Mouse (Mus musculus) brown adipose tissue, adult 24 weeks (tissue): ENCODE results near the gene Gm42420. TPM values are rescaled to one million over a fixed set of nuclear protein-coding genes. Genes with fewer than 3 reads are reported as not detected.
A peak's percentile ranks its signal among the peaks of the same experiment; 100 is the strongest.

Experiments
- H3K27ac ChIP-seq: fragments of 200-500 bp; replicated peaks from 2 replicates; pipeline ENCODE4 v1.5.1; 2012; ENCODE audit warnings: low read depth, mild to moderate bottlenecking, low read length
- H3K4me1 ChIP-seq: fragments of 200-500 bp; 2 replicates; pipeline ENCODE4 v1.6.1; 2012; ENCODE audit warnings: low read length, mixed read lengths; ENCODE audit not compliant: control insufficient read depth, insufficient read depth, insufficient read length
- H3K4me3 ChIP-seq: fragments of 200-500 bp; 2 replicates; pipeline ENCODE4 v1.5.1; 2012; ENCODE audit warnings: low read depth, mild to moderate bottlenecking, low read length, moderate library complexity; ENCODE audit not compliant: insufficient read depth
- polyA plus RNA-seq: library from polyadenylated mRNA; stranded (reverse); fragments of >200 nt; gene quantifications from 2 replicates; pipeline ENCODE4 v1.2.4, GENCODE M21; 2012; ENCODE audit not compliant: missing spikeins, insufficient read depth, insufficient read length

The Gm42420 gene
- polyA plus RNA-seq: not detected in 2 replicates

DNA sequence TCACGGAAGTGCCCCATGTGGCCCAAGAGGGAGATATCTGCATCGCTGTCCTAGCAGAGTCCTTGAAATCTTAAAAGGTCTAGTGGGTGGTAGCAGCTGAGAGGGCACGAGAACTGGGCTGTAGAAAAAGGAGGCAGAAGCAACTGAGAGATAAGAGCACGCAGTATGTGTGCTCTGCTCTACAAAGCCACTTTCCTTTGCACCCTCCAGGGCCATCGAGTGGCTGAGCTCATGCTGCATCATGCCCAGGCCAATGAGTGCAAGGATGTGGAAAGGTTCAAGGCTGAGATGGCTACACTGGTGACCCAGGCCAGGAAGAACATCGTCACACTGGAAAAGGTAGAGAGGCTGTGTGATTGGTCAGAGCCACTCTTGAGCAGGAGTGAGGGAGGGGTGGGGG is at the start of gene Gm42420:
Gene Gm42420 (plus strand): TSS at position 237 of the 400 bp plus-strand sequence.
- H3K27ac ChIP-seq: no peak within 1 kb of the TSS
- H3K4me3 ChIP-seq: no peak within 1 kb of the TSS
- H3K4me1 ChIP-seq: no peaks in the 10 kb centered on the region

DNA sequence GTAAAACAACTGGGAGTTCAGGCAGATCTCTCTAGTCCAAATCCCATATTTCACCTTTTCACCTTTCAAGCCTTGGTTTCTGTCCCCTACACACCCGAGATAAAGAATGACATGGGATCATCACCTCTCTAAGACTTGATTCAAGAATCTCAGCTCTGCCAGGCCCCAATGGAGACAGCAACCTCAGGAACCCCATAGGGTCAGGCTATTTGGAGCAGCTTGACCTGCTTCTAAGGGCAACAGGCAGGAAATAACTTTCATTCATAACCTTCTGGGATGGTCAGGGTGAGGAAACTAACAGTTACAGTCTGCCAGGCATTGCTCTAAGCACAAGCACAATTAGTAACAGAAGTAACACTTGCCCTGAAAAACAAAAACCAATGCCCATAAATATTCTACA is 48.9 kb upstream of the Gm42420 start:
- no peak overlapping the region for H3K4me3 ChIP-seq
- no peak overlapping the region for H3K27ac ChIP-seq
- H3K4me1 ChIP-seq: peaks cover 2% of the 10 kb centered on the region

DNA sequence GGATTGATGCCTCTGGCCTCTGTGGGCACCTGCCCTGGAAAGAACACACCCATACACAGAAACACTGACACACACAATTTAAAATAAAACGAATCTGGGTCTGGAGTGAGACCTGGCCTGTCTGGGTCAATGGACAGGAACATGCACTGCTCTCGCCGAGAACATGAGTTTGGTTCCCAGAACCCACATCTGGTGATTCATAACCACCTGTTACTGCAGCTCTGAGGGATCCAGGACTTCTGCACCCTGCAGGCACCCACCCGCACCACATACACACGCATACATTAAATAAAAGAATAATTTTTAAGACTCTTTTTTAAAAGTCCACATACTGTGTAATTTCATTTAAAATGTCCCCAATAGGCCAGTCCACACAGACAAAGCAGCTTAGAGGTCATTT is 48.3 kb upstream of the Gm42420 start:
- Histone ChIP-seq H3K4me3 (no peak overlapping the region), H3K27ac (no peak overlapping the region), H3K4me1 (peaks cover 2% of the 10 kb centered on the region)

DNA sequence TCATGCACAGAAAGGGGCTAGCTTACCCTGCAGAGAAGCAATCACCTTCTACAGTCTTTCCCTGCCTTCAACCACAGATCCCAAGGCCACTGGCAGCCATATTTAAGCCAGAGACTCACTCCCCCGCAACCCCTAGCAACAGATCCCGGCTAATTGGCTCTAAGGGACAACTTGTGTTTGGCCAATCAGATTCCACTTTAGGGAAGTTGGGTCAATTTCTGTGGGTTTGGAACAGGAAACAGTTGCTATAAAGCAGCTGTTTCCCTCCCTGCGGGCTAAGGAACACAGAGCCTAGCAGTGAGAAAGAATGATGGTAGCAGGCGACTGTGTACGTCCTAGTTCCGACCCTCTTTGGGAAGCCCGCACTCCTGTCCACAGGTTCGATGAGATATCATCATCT is 47.3 kb upstream of the Gm42420 start:
- peaks cover 7% of the 10 kb centered on the region for H3K4me1 ChIP-seq
- no peak overlapping the region for H3K27ac ChIP-seq
- H3K4me3 ChIP-seq: no peak overlapping the region

DNA sequence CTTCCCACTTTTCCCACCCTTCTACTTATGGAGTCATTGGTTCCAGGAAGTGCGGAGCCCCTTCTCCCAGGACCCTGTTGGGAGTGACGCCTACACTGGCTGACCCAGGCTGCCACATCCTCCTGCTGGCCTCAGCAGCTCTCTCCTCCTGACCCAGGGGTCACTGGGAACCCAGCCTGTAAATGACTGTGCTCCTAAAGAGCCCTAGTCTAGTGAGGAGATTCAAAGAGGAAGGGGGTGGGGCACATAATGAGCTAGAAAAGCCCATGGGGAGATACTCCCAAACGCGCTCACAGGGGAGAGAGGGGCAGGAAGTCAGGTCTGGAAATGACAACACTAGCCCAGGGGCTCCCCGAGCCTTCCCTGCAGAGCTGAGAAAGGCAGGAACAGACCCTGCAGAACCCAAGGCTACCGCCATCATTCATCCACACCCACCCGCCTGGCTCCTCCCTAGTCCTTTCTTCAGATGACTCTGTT is 45.8 kb upstream of the Gm42420 start:
- H3K4me1 ChIP-seq: peaks cover 7% of the 10 kb centered on the region
- no peak overlapping the region; the same call in 1 of the 2 replicates for H3K4me3 ChIP-seq
- H3K27ac ChIP-seq: peak overlapping the region; percentile 53

DNA sequence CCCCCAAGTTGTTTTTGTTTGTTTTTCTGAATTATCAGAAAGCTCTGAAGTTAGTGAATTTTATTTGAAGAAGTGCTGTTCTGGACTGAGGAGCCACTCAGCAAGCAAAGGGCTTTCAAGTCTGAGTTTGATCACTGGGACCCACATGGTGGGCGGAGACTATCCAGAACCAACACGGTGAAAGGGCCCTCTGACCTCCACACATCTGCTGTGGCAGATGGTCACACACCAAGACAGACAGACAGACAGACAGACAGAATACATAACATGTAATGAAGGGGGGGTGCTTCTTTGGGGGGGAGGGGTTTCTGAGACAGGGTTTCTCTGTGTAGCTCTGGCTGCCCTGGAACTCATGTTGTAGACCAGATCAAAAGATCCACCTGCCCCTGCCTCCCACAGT is 45.0 kb upstream of the Gm42420 start:
- Histone ChIP-seq H3K4me3 (no peak overlapping the region), H3K27ac (no peak overlapping the region), H3K4me1 (peaks cover 7% of the 10 kb centered on the region)

DNA sequence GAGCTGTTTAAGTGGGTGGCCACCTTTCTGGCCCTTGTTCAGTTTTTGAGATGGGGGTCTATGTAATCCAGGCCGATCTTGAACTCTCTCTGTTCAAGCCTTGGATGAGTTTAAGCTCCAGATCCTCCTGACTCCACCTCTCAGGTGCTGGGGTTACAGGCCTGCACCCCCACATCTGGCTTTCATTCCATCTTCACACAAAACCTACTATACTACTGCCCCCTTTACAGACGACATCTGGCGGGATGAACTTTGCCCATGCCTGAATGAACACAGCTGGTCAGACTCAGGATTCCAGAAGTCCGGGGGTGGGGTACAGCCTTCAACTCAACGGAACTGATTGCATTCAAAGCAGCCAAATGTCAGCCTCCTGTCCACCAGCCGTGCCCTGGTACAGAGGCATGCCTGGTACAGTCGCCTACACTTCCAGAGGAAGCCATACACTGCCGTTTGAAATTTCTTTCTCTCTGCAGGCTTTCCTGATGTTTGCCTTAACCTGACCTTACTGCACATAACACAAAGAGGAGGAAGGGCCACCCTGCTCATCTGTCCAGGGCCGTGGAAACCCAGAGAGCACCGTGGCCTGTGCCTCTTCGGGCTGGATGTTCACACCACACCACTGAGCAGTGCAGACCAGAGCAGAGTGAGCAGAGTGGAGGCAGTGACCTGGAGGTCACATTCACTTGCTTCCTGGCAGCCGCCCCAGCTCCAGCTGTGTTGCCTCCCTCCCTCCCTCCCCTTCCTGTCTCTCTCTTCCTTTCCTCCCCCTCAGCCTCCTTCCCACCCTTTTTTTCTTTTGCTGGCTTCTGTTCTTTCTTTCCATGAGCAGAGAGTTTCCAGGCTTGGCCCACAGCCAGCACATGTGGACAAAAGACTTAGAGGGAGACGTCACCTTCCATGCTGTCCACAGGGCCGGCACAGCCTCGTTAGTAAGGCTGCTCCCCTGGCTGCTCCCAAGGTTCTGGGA is 42.6 kb upstream of the Gm42420 start:
- Histone ChIP-seq H3K4me1 (peaks cover 5% of the 10 kb centered on the region; the same call in 1 of the 2 replicates), H3K4me3 (no peak overlapping the region), H3K27ac (peak overlapping the region; percentile 17; the same call in 1 of the 2 replicates)

DNA sequence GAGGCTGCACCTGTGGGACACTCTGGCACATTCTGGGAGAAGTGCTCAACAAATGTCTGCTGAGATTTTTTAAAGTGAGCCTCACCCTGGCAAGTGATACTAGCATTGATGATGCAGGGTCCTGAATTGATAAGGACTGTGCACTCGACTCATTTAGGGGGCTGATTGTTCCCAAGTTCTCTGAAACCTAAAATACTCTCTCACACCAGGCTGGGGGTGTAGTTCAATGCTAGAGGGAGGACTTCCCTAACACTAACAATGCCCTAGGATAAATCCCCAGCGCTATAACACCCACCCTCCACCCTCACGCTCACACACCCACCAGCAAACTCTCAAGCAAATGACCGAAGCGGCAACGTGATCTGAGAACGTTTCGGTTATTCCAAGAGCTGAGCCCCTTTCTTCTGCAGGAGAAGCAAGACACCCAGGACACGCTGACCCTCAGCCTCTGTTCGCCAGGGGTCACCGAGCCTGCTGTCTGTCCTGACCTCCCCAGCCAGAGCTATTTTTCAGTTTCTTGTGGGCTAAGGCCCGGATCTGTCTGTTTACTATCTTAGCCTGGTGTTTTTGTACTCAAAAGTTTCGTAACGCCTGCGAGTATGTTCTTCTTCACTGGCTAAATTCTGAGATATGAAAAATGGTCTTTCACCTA is 41.7 kb upstream of the Gm42420 start:
- Histone ChIP-seq H3K4me1 (peaks cover 5% of the 10 kb centered on the region; the same call in 1 of the 2 replicates), H3K27ac (peak overlapping the region; percentile 17), H3K4me3 (no peak overlapping the region)

DNA sequence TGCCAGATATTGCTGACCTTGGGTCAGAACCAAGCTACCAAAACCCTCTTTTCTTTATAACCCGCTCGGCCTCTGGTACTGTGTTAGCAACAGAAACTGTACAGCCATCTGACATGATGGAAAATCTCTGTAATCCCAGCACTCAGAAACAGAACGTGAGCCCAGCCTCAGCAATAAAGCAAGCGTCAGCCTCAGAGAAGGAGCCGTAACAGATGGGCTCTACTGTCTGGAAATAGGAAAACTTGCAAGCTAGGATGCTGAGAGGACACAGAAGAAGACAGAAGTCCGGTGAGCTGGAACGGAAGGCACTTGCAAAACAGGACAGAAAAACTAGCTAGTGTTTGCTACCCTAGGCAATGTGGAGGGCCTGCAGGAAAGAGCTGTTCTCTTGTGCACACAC is 40.1 kb upstream of the Gm42420 start:
- Histone ChIP-seq H3K27ac (no peak overlapping the region), H3K4me3 (no peak overlapping the region), H3K4me1 (peaks cover 5% of the 10 kb centered on the region; the same call in 1 of the 2 replicates)

DNA sequence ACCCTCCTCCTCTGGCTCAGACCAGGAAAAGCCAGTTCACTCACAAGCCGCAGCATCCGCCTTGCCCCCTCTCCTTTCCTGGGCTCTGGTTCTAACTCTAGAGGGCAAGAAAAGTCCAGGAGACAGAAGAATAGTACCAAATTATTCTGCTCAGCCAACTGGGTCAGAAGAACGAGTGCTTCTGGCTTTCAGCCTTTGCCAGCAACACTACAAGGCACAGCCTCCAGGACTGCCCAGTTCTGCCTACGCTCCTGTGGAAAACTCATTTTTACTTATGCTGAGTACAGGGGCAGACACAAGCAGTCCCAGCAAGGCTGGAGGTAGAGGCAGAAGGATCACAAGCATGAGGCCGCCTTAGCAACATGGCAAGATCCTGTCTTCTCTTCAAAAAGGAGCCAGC is 37.5 kb upstream of the Gm42420 start:
- H3K4me3 ChIP-seq: no peak overlapping the region
- no peak overlapping the region for H3K27ac ChIP-seq
- peaks cover under 1% of the 10 kb centered on the region; the same call in 1 of the 2 replicates for H3K4me1 ChIP-seq

DNA sequence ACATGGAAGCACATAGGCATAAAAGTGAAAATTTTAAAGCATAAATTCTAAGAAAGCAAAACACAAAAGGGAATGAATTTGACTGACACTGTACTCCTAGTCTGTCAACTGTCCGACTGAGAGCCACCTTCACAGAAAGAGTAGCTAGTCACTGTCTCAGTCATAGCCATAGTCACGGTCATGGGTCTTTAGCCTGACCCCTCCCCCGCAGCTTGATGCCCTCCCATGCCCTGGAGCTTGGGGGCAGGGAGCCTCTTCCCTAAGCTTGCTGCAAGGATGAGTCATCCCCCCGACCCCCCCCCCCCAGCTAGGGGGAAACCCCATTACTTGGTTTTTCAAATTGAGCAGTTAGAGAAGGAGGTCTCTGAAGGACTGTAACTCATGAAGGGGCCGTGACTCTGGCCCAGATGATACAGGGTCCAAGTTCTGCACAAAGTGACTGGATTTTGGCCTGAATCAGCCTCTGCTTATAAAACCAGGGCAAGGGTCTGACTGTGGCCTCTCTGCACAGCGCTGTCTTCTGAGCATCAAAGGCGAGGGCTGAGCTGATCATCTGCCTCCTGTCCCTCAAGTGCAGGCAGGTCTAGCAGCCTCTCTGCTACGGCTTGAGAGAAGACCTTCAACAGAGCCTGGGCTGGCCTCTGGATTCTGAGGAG is 33.4 kb upstream of the Gm42420 start:
- H3K4me3 ChIP-seq: no peak overlapping the region
- no peaks in the 10 kb centered on the region for H3K4me1 ChIP-seq
- H3K27ac ChIP-seq: no peak overlapping the region

DNA sequence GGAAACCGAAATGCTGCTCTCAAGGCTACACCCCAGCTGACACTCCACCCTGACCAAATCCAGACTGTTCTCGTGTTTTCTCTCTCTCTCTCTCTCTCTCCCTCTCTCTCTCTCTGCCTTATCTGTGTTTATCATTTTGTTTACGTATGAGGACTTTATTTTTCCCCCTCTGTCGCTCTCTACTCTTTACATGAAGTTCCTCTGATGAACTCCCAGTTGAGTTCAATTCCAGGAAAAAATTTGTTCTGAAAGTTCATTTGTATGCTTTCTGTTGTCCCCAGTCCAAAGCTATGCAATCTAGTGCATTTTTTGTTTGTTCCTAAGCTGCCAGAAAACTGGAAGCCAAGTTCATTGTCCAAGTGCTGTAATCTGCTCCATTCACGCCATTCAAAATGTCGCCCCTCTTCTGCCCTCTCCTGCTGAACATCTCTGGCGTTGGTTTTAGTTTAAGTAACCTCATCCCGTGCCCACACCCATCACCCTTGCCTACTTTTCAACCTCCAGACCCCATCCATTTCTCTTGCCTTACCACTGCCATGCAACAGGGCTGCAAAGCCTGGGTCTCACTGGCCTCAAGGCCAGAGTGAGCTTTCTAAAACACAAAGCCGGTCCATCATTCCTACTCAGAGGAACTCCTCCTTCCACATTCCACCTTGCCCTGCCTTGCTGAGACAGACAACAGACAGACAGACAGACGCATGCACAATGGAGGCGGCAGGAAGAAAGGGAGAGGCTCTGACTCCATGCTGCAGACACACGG is 30.5 kb upstream of the Gm42420 start:
- Histone ChIP-seq H3K27ac (peak overlapping the region; percentile 44), H3K4me3 (peak overlapping the region; percentile 5; the same call in 1 of the 2 replicates), H3K4me1 (no peaks in the 10 kb centered on the region)

DNA sequence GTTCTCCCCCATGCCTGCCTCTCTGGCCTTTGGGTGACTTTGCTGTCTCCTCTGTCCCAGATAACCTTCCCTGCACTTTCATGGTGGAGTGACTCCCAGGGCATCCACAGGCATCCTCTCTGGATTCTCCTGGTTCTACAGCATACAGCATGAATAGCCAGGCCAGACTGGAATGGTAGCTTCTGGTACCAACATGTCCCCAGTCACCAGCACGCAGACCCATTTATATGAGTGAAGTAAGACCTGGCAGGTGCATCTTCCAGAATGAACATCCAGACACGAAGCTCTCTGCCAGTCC is 30.0 kb upstream of the Gm42420 start:
- no peaks in the 10 kb centered on the region for H3K4me1 ChIP-seq
- 0 out of 2 replicates have a peak overlapping the region, but pooled peaks have one; percentile 13 for H3K4me3 ChIP-seq
- H3K27ac ChIP-seq: peak overlapping the region; percentile 44; the same call in 1 of the 2 replicates

DNA sequence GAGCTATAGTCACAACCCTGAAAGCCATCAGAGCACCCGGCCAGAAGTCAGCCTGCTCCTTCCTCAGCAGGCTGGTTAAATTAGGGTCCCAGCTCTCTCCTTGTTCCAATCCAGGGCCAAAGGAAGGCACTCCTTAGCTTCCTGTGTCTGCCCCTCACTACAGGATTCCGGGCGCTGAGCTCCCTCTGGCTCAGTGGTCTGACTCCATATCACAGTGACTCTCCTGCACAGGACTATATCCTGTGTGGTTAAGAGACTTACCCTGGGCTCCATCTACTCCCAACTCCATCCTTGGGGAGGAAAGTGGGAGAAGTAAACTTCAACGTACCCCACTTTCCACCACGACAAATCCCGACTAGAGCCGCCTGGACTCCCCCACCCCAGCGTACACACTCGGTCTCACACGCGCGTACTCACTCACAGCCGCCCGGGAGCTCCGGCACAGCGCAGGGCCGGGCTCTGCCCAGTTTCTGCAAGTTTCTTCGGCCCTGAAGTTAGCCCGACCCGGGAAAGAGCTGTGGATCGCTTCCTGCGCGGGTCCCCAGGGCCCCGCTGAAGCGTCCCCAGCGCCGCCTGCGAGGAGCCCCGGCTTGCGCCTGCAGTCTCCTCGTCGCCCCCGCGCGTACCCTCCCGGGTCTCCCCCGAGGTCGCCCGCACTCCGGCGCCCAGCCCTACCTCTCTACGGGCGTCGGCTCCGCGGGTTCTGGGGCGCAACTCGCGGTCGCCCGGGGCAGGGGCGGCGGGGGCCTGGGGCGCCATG is 28.5 kb upstream of the Gm42420 start:
- Histone ChIP-seq H3K27ac (peak overlapping the region; percentile 63), H3K4me3 (peak overlapping the region; percentile 63)

More for the DNA sequence above, 28.5 kb upstream of the Gm42420 start:
- no peaks in the 10 kb centered on the region for H3K4me1 ChIP-seq
